Mouse (Mus musculus): ENCODE results near the gene Gucd1. TPM values are rescaled to one million over a fixed set of nuclear protein-coding genes. Genes with fewer than 3 reads are reported as not detected.
A peak's percentile ranks its signal among the peaks of the same experiment; 100 is the strongest.
"Not testable (repeated sequence)": the region's sequence is repeated elsewhere in the genome, so short reads cannot be mapped to it uniquely, and the experiment has no call there.

Gene Gucd1
- total RNA-seq, 2 experiments from 2014 or later: 17.4 to 20.0 TPM

DNA sequence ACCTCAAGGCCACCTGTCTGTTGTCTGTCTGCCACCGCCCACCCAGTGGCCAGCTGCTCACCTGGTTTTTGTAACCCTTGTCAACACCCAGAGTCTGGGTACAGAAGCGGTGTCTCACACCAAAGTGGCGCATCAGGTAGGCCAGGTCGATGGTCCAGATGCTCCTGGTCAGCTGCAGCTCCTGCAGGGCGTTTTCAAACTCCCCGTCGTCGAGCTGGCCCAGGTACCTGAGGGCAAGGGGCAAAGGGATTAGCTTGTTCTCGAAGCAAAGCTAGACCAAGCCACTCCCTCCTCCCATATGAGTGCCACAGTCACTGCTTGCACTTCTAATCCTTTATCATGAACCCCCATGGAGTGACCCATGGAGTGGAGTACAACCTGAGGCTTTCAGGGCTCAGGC is 6.7 kb downstream of the Gucd1 start:
- DNase-seq (ENCODE audit: low spot score in 2 of 2): no peak
- intact Hi-C loops (cut with DNase I): no loop called here

DNA sequence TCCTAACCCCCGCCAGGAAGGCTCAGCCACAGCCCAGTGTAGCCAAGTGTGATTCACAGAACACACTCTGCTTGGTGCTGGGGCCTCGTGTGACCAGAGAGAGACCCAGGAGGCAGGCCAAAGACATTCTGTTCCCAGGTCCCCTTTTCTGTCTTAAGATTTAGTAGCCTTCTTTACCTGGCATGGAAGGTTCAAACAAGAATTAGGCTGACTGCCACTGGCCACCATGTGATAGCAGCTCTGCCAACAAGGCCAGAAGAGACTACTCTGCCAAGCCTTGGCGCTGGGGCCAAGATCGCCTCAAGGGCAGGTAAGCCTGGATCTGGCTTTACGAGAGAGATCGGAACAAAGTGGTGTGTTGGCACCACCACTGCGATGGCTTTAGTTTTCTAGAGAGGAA is 7.3 kb downstream of the Gucd1 start:
- intact Hi-C loops (cut with DNase I): no loop called here
- no peak for DNase-seq (ENCODE audit: low spot score in 2 of 2)

GRCm38 (mm10) chr10:75505928-75506327 is 11.8 kb downstream of the Gucd1 start:
- DNase-seq (ENCODE audit: low spot score in 2 of 2); intact Hi-C loops (cut with DNase I): not testable (repeated sequence)

GRCm38 (mm10) chr10:75505130-75505495 is 12.7 kb downstream of the Gucd1 start:
- DNase-seq (ENCODE audit: low spot score in 2 of 2): no peak
- intact Hi-C loops (cut with DNase I): no loop called here

- no peak for DNase-seq (ENCODE audit: low spot score in 2 of 2)
Measured at GRCm38 (mm10) chr10:75504234-75505129, 13.3 kb downstream of the Gucd1 start.

GRCm38 (mm10) chr10:75503692-75504091 is 14.1 kb downstream of the Gucd1 start:
- intact Hi-C loops (cut with DNase I): no loop called here
- DNase-seq (ENCODE audit: low spot score in 2 of 2): no peak

More at GRCm38 (mm10) chr10:75504234-75505129, 13.3 kb downstream of the Gucd1 start:
- intact Hi-C loops (cut with DNase I): no loop called here

DNA sequence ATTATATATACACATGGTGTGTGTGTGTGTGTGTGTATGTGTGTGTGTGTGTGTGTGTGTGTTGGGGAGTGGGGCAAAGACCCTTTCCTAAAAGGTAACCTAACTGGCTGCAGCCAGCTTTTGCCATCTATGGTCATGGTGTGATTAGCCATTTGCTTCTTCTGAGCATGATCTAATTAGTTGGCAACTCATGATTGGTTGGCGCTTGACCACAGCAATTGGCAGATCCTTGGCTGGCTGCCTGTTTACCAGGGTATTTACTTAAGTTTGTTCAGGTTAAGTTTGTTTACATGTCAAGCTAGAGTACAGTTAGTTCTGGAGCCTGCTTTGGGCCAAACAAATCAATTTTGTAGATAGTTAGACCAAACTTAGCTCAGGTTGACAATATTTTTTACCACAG is 16.1 kb downstream of the Gucd1 start:
- intact Hi-C loops (cut with DNase I): no loop called here
- DNase-seq (ENCODE audit: low spot score in 2 of 2): no peak

- intact Hi-C loops (cut with DNase I): no loop called here
Measured at GRCm38 (mm10) chr10:75500345-75500744, 17.4 kb downstream of the Gucd1 start.

DNA sequence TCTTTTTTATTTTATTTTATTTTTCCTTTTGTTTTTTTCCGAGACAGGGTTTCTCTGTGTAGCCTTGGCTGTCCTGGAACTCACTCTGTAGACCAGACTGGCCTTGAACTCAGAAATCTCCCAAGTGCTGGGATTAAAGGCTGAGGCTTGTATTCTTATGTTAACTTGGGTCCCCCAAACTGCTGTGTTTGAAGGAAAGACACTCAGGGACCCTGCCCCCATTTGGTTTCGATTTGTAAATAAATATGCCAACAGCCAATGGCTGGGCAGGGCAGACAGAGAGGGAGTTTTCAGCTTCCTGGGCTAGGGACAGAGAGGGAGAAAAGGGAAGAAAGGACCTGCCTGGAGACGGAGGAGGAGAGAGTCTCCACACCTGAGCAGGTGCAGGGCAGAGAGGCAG is 18.0 kb downstream of the Gucd1 start:
- intact Hi-C loops (cut with DNase I): no loop called here
- DNase-seq (ENCODE audit: low spot score in 2 of 2): no peak

More at GRCm38 (mm10) chr10:75500345-75500744, 17.4 kb downstream of the Gucd1 start:
- DNase-seq (ENCODE audit: low spot score in 2 of 2): no peak

DNA sequence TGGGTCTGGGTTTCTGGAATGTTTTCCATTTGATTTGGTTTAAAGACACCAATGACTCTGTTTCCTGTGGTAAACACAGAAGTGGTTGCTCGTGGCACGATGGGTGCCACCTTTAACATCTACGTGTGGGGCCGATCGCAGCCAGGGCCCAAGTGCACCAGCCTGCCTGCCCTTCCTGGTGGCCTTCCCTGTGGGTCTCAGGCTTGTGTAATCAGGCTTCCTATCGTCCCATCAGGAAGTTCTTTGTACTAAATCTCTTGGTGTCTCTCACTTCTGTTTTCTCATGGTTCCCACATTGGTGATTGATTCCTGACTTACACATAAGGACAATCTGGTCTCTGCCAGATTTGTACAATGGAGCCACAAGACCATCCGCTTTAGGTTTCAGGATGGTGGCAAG is 18.6 kb downstream of the Gucd1 start:
- DNase-seq (ENCODE audit: low spot score in 2 of 2); intact Hi-C loops (cut with DNase I): not testable (repeated sequence)

GRCm38 (mm10) chr10:75495921-75496320 is 21.9 kb downstream of the Gucd1 start:
- intact Hi-C loops (cut with DNase I): no loop called here
- DNase-seq (ENCODE audit: low spot score in 2 of 2): no peak

GRCm38 (mm10) chr10:75495304-75495703 is 22.5 kb downstream of the Gucd1 start:
- intact Hi-C loops (cut with DNase I): no loop called here
- no peak for DNase-seq (ENCODE audit: low spot score in 2 of 2)

DNA sequence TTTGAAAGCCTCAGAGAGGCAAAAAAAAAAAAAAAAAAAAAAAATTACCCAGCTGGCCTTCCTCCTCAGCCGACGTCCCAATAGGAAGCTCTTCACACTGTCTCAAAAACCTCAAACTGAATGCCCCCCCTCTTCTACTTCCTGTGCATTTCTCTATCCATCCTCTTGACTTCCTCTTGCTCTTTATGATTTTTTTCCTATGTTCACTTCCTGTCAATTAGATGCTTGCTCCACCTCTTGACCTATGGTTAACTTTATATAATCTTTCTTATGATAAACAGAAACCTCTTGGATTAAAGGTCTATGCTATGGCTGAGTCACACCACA is 25.9 kb downstream of the Gucd1 start:
- no peak for DNase-seq (ENCODE audit: low spot score in 2 of 2)
- intact Hi-C loops (cut with DNase I): no loop called here

GRCm38 (mm10) chr10:75491234-75491935 is 26.4 kb downstream of the Gucd1 start:
- intact Hi-C loops (cut with DNase I): no loop called here
- DNase-seq (ENCODE audit: low spot score in 2 of 2): no peak

GRCm38 (mm10) chr10:75490731-75491130 is 27.0 kb downstream of the Gucd1 start:
- intact Hi-C loops (cut with DNase I): no loop called here
- DNase-seq (ENCODE audit: low spot score in 2 of 2): no peak

DNA sequence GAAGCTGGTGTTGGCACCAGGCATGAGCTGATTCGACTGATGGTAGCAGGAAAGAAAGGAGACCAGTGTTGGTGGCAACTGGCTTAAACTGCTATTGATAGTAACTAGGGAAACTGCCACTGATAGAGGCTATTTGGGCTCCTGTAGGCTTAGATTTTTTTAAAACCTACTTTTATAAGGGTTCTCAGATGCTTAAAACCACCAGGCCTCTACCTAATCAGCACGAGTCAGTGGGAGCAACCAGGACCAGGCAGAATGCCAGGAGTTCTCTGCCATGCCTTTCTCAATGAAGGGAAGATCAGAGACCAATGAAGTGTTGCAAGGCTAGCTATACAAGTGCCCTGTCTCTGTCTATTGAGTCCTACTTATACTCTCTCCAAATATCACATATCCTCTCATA is 28.2 kb downstream of the Gucd1 start:
- intact Hi-C loops (cut with DNase I): loop anchor here (5.0 kb wide), 1 partner anchor 237 kb away; no protein-coding TSS in a partner anchor
- DNase-seq (ENCODE audit: low spot score in 2 of 2): no peak

- intact Hi-C loops (cut with DNase I): loop anchor here (2.0 to 5.0 kb wide), 4 partner anchors 44 to 304 kb away; partner anchors contain the start of gene Adora2a
- no peak for DNase-seq (ENCODE audit: low spot score in 2 of 2)
Measured at GRCm38 (mm10) chr10:75487131-75487530, 30.6 kb downstream of the Gucd1 start.

GRCm38 (mm10) chr10:75486086-75486979 is 31.4 kb downstream of the Gucd1 start:
- intact Hi-C loops (cut with DNase I): loop anchor here (2.0 to 5.0 kb wide), 4 partner anchors 44 to 304 kb away; partner anchors contain the start of gene Adora2a
- DNase-seq (ENCODE audit: low spot score in 2 of 2): peak; percentile 80 to 83

DNA sequence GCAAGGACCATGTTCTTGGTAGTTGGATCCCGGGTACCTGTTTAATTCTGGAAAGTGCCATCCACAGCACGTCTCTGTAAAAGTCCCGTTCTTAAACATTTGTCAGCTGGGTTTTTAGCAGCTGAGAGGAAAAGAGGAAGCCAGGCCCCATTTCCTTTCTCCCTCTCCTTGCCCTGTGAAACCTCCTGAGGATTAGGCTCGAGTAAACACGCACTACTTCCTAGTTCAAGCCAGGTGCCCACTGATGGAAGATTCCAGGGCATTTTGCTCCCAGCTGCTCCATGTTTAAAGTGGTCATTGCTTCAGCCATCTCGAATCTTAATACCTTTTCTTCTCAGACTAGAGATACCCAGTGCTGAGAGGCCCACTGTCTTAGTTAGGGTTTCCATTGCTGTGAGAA is 33.0 kb downstream of the Gucd1 start:
- no peak for DNase-seq (ENCODE audit: low spot score in 2 of 2)
- intact Hi-C loops (cut with DNase I): loop anchor here (5.0 kb wide), 1 partner anchor 232 kb away; no protein-coding TSS in a partner anchor

DNA sequence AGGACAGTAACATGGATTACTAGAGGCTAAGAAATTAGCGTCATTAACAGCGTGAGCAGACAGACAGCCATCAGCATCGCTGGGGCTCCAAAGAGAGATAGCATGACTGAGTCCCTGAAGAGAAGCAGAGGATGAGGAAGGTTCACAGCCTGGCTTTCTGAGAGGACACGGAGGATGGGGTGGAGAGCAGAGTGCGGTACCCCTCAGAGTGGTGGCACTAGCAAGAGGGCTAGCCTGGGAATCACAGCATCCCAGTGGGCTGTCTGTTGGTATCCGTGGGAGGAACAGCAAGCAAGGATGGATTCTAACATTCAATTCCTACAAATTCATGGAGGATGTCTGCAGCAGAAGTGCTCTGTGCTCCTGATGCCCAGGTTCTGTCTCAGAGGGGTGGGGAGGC is 33.7 kb downstream of the Gucd1 start:
- intact Hi-C loops (cut with DNase I): no loop called here
- no peak for DNase-seq (ENCODE audit: low spot score in 2 of 2)

All from left cerebral cortex, postnatal 25 days (tissue).